Mouse (Mus musculus): Measurements from ENCODE around the gene Cript. TPM values are rescaled to one million over a fixed set of nuclear protein-coding genes. Genes with fewer than 3 reads are reported as not detected.

The Cript gene
- 10 to 100 TPM; 46.6 to 47.1 TPM for total RNA-seq (2021)
- long read RNA-seq, experiment 1, transcript Cript-201 (5 exons, 1,184 nt): major isoform, 64 of 150 reads
- long read RNA-seq, experiment 1, partial matches to known transcripts: 13 of 150 reads
- long read RNA-seq, experiment 1, other reads (novel, unspliced or antisense): 73 of 150 reads
- long read RNA-seq, experiment 2, transcript Cript-201 (5 exons, 1,184 nt): major isoform, 52 of 112 reads
- long read RNA-seq, experiment 2, partial matches to known transcripts: 6 of 112 reads
- long read RNA-seq, experiment 2, other reads (novel, unspliced or antisense): 52 of 112 reads

GRCm38 (mm10) chr17:87025269-87025949, at the start of gene Cript, which contains the start of gene Pigf:
Cript (plus strand) TSS chr17:87025550.
Pigf (minus strand) TSS chr17:87025406.
- DNase-seq (ENCODE audit: low spot score): peak; percentile 98

- DNase-seq (ENCODE audit: low spot score): no peak
These were observed 49.0 kb upstream of the Cript start for GRCm38 (mm10) chr17:86976387-86976786.

- DNase-seq (ENCODE audit: low spot score): no peak
These were observed 46.9 kb upstream of the Cript start for GRCm38 (mm10) chr17:86978496-86978895.

GRCm38 (mm10) chr17:86981205-86981604, 44.1 kb upstream of the Cript start:
- no peak for DNase-seq (ENCODE audit: low spot score)

GRCm38 (mm10) chr17:86981701-86982100, 43.6 kb upstream of the Cript start:
- DNase-seq (ENCODE audit: low spot score): no peak

GRCm38 (mm10) chr17:86982497-86982896, 42.9 kb upstream of the Cript start:
- peak; percentile 41 for DNase-seq (ENCODE audit: low spot score)

- DNase-seq (ENCODE audit: low spot score): no peak
These were observed 38.8 kb upstream of the Cript start for GRCm38 (mm10) chr17:86986449-86987138.

- DNase-seq (ENCODE audit: low spot score): no peak
These were observed 37.2 kb upstream of the Cript start for GRCm38 (mm10) chr17:86988161-86988560.

GRCm38 (mm10) chr17:86988601-86989184, 36.7 kb upstream of the Cript start:
- DNase-seq (ENCODE audit: low spot score): peak; percentile 50

GRCm38 (mm10) chr17:86991306-86991705, 34.0 kb upstream of the Cript start:
- DNase-seq (ENCODE audit: low spot score): no peak

GRCm38 (mm10) chr17:86997323-86997722, 28.0 kb upstream of the Cript start:
- DNase-seq (ENCODE audit: low spot score): no peak

GRCm38 (mm10) chr17:87008950-87009349, 16.4 kb upstream of the Cript start:
- no peak for DNase-seq (ENCODE audit: low spot score)

- no peak for DNase-seq (ENCODE audit: low spot score)
These were observed 13.9 kb upstream of the Cript start for GRCm38 (mm10) chr17:87011301-87012019.

- no peak for DNase-seq (ENCODE audit: low spot score)
These were observed 5.7 kb upstream of the Cript start for GRCm38 (mm10) chr17:87019692-87020091.

- DNase-seq (ENCODE audit: low spot score): no peak
These were observed 683 bp upstream of the Cript start for GRCm38 (mm10) chr17:87024491-87025242.

- peak; percentile 23 for DNase-seq (ENCODE audit: low spot score)
These were observed 11.1 kb downstream of the Cript start for GRCm38 (mm10) chr17:87036141-87037073.

- no peak for DNase-seq (ENCODE audit: low spot score)
These were observed 13.1 kb downstream of the Cript start for GRCm38 (mm10) chr17:87038496-87038895.

- DNase-seq (ENCODE audit: low spot score): no peak
These were observed 16.4 kb downstream of the Cript start for GRCm38 (mm10) chr17:87041739-87042138.

GRCm38 (mm10) chr17:87044364-87044763, 19.0 kb downstream of the Cript start:
- DNase-seq (ENCODE audit: low spot score): peak; percentile 94
